Mouse (Mus musculus): ENCODE measurements around the gene Babam2.
A peak's percentile ranks its signal among the peaks of the same experiment; 100 is the strongest.
"Not testable (repeated sequence)": the region's sequence is repeated elsewhere in the genome, so short reads cannot be mapped to it uniquely, and the experiment has no call there.

The Babam2 gene

DNA sequence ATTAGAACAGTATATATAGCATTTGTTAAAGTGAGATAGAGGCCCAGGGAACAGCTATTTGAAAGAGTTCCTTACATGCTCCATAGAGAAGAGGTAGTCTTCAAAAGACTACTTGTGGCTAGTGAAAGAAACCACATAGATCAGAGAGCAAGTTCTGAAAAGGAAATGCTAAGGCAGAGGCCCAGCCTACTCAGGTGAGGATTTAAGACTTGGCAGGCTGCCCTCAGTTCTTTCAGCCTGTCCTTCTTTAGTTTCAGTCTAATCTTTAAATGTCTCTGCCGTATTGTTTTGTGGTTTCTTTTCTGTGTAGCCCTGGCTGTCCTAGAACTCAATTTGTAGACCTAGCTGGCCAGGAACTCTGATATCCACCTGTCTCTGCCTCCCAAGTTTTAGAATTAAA is 134.1 kb downstream of the Babam2 start:
- DNase-seq (ENCODE audit: low spot score), result no peak

DNA sequence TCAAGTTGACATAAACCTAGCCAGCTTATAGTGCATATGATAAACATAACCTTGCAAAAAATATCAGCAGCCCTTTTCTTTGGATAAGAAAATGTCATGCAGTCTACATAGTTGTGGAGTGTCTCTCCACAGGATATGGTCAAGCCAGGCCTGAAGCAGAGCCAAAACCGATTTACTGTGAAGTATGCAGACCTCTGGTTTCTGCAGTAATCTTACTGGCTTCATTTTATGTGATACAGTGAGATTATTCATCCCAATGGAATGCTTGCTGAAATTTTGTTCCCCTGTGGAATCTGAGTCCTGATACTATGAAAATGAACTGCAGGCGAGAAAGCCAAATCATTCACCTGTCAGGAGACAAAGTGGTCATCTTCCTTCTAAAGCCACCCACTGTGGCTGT is 138.2 kb downstream of the Babam2 start:
- DNase-seq (ENCODE audit: low spot score), result no peak

DNA sequence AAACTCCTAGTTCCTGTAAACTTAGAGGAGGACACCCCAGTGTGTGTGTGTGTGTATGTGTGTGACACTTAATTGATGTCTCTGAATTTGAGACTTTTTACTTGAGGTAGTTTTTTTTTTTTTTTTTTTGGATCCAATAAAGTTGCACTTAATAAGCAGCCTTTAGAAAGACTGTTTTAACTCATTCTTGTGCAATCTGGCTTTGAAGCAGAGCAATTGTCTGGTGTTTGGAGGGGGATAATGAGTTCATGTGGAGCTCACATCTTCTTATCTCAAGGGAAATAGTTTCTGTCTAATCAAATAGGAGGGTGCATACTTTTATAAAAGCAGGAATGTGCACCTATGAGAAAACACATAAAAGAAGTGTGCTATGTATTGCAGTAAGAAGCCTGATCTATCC is 142.5 kb downstream of the Babam2 start:
- DNase-seq (ENCODE audit: low spot score), result no peak

DNA sequence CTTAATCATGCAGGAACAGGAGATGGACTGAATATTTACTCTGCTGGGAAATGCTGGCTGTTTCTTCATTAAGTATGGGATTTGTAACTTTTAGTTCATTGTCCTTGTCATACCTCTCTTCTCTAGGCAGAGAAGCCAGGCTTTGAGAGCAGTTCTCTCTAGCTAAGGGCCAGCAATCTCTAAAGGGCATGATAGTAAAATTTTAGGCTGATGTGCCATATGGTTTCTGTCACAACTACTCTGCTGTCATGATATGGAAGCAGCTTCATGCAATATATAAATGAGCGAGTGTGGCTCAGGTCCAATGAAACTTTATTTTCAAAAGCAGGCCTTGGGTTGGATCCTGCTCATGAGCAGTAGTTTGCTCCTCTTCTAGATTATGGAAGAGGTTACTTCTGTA is 142.9 kb downstream of the Babam2 start:
- DNase-seq (ENCODE audit: low spot score), result no peak

DNA sequence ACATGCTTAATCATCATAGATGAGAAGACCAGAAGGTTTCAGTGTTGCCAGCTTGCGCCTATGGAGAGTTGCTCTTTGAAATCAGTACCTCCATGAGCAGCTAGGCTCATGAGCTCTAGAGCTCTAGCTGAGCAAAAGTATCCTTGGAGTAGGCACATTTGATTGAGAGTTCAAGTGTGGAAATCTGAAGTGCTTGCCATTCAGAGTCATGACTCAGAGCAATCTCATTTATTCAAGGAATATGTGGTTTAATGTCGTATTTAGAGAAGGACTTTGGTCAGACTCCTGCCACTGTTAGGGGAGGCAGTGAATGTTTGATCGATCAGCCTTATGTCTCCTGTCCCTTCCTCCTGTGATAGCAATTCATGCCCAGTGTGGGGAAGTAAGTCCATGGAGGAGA is 147.4 kb downstream of the Babam2 start:
- no peak for DNase-seq (ENCODE audit: low spot score)

DNA sequence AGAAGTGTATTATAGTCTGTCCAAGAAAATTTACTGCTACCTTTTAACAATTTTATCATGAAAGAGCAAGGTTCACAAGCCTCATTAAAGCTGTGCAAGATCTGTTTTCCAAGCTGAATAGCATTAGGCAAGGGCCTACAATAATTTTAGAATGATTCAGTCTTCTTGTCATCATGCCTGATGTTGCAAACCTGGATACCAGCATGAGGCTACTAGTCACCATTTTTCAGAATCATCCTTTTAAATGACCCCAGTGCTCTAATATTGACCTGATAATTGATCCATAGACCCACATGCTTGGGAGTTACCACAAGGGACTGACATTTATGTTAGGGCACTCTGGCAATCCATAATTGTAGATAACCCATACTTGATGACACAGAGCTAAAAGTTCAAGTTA is 149.5 kb downstream of the Babam2 start:
- DNase-seq (ENCODE audit: low spot score), result no peak

DNA sequence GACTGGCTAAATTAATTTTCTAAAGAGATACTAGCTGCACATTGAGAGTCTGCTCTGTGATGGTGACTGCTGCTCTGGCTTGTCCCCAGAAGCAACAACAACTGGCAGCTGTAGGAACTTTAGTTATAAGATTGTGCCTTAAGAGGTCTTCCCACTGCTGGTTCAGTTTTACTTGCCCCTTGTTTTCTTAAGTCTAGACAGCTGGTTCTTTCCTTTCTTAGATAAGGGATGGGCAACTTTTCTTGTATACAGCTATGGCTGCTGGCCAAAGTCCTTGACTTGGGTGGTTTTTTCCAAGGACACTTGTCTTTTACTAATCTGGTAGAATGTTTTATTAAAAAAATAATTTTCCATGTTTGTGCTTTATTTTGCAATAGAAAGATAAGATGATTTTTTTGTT is 151.5 kb downstream of the Babam2 start:
- no peak for DNase-seq (ENCODE audit: low spot score)

DNA sequence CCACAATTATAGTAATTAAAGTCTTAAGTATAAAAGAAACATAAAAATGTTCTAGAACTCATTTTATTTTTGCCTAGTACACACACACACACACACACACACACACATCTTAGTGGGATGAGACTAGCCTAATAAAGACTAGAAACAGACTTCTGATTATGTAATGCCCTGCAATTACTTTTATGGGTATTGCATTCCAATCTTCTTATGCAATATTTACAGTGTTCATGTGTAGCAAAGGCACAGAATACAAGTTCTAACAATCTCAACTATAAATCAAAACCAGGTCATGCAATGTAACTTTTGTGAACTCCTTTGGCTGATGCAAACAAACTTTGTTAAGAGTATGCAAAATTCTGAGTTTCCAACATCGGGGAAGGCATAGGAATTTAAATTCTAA is 155.3 kb downstream of the Babam2 start:
- no peak for DNase-seq (ENCODE audit: low spot score)

DNA sequence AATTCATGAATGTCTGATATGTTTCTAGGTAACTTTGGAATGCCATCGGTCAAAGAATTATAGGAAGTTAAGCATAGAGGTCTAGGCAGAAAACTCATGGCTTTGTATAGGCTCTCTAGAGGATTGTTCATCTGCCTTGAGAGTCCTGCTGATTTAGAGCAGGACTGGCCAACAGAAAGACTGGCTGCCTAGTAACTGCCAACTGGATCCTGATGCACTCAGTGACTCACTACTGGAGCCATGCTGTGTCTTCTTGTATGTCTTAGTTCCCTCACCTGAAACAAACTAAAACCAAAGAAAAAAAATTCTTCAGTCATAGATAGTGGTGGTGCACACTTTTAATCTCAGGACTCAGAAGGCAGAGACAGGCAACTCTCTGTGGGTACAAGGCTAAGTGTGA is 156.3 kb downstream of the Babam2 start:
- no peak for DNase-seq (ENCODE audit: low spot score)

DNA sequence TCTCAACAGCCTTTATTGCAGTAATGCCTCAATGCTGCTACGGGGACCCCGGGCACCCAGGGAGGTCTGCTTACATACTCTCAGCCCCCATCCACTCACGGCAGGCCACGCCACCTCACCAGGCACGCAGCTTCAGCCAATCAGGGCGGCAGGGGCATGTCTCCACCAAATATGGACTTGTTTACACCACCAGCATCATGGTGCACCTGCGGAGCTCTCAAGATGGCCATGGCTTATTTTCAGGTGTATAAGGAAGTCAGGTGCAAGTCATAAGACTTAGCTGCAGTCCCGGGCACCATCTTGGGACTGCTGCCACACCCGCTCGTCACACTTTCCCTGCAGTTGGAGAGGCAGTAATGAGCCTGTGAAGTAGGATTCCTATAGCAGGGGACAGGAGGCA is 161.4 kb downstream of the Babam2 start:
- DNase-seq (ENCODE audit: low spot score), result not testable (repeated sequence)

DNA sequence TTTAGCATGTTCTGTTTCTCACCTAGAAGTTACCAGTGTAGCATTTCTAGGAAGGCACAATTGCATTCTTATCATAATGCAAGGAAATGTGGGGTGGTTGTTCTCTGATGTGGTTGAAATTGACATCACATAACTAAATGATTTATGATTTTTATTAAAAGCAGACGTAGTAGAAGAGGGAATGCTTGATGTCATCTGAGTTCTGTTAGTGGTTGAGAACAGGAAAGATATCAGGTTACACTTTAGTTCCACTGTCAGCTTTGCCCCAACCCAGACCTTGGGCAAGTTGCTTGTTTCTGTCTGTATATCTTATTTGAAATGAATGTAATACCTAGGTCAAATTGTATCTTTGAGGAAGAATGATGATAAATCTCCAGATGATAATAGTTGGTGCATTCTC is 162.9 kb downstream of the Babam2 start:
- DNase-seq (ENCODE audit: low spot score), result no peak

DNA sequence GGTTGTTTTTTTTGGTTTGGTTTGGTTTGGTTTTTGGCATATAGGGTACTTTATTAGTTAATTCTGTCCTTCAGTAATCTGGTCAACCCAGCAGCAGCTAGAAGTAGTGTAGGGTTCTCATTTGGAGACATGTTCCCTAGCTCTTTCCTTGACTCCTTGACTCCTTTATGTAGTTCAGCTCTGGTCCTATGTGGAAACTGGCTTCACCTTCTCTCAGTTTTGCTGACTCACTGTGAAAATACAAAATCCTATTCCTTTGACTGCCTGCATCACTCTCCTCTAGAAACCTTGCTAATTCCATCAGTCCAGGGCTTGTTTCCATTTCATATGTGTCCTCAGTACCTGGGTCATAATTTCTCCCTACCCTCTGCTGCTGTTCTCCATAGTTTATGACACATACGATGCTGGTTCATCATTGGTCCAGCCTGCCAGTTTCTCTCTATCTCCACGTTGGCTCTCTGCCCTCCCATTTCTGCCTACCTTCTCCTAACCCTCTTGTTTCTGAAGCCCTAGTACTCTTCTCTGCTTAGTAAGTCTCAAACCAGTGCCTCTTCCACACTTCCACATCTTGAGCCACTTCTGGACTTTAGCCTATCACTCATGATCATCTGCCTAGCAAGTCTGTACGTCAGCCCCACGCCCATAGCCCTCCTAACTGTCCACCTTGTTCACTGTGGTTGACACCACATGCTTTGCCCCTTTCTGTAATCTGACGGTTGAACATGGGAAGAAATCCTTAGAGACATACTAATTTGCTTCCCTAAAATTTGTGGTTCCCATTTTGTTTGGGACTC is 163.5 kb downstream of the Babam2 start:
- peak; percentile 16 for DNase-seq (ENCODE audit: low spot score)

DNA sequence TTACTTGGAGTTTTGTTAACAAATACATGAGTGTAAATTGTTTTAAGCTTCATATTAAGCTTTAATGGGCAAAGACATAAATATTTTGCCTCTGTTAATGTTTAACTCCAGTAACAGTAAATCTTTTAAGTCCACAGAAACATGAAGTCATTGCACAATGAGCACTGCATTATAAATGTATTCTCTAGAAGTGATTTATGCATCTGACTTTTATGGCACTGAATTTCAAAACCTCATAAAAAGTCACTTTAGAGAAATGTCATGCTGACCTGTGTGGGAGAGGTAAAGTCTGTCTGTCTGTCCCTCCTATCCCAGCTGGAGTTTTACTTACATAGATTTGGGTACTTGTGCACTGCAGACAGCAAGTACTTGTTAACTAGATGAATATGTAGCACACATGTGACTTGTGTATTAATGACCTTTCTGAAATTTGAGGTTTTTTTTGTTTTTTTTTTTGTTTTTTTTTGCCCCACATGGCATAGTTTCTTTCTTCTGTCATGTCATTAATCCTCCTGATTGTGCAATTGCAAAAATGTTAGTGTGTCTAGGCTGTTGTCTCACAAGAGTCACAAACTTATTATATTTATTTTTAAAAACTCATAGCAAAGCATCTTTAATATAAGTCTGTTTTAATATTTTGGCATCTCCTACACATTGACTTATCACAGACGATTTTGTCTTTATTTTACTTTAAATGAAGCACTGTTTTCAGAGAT is 165.4 kb downstream of the Babam2 start:
- no peak for DNase-seq (ENCODE audit: low spot score)

DNA sequence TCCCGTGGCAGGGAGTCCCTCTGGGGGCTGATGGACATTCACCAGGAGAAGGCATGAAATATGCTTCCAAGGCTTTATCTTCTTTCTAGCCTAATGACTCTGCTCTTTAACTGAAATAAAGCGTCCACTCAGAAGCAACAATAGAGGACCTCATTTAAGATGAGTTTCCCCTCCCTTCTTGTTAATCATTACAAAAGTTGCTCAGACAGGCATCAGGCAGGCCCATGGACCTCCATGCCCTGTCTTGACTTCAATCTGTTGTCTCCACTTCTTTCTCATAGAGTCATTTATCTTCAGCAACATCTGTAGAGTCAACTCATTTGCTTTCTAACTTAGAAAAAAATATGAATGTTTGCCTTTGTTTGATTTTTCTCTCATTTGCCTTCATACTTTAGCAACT is 166.6 kb downstream of the Babam2 start:
- no peak for DNase-seq (ENCODE audit: low spot score)

DNA sequence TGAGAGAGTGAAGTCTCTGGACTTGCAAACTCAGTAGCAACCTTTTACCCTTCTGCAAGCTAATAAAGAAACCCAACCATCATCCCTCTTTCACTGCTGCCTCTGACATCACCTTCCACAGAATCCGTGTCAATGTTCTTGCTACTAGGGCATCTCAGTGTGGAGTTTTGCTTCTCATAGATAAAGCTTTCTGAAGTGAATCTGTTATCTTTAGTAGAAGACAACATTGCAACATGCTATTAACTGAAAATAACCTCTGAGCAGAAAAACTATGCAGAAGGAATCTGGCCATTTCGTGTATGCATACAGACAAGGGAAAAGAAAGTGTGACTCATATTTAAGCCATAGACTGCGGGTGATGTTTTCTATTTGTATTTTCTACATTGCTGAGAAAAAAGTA is 168.6 kb downstream of the Babam2 start:
- no peak for DNase-seq (ENCODE audit: low spot score)

DNA sequence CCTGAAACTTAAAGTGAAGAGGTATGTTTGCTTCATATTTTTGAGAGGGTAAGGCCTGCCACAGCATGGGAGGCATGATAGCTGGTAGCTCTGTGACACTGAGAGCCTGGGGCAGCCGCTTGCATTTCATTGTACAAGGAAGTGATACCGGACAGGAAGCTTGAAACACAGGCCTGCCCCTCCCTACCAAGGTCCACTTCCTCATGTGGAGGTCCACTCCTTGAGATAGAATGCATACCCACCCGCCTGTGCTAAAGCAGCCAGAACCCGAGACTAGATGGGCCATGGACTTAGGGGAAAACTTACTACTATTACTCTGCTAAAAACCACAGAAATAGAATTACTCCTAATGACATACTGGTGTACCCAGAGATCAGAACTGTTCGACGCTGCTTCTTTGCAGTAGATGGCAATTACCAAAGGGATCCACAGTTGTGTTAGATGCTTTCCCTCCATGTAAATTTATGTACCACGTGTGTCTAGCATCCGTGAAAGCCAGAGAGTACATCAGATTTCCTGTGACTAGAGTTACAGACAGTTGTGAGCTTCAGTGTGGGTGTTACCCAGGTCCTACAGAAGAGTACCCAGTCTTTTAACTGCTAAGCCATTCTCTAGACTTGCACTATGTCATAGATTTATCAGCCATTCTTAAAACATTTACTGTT is 173.5 kb downstream of the Babam2 start:
- no peak for DNase-seq (ENCODE audit: low spot score)

DNA sequence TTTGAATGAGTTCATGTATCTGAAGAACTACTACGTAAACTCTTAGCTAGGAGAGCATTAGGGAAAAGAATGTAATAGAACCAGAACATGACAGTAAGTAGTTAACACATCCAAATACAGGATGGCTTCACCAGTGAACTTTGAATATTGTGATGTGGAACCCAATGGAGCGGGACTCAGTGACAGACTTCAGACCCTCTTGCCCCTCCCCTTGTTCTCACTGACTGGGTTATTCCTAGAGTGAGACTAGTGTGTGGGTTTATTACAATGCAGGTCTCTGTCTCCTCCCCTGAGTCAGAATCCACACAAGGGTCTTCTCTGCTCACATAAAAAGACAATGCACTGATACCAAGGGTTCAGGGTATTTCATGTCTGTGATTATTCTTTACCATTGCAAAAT is 175.8 kb downstream of the Babam2 start:
- DNase-seq (ENCODE audit: low spot score), result no peak

DNA sequence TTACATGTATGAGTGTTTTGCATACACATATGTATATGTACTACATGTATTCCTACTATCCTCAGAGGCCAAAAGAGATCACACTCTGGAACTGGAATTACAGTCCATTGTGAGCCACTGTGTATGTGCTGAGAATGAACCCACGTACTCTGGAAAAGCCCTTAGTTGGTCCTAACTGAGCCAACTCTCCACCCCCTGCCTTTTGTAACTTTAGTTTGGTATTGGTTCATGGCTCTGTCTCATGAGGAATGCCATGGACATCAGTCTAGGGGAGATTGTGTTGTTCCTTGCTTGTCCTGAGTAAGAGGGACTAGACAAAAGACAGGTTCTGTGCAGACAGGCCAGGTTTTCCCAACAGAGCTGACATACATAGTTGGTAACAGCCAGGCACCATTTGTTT is 177.1 kb downstream of the Babam2 start:
- no peak for DNase-seq (ENCODE audit: low spot score)

DNA sequence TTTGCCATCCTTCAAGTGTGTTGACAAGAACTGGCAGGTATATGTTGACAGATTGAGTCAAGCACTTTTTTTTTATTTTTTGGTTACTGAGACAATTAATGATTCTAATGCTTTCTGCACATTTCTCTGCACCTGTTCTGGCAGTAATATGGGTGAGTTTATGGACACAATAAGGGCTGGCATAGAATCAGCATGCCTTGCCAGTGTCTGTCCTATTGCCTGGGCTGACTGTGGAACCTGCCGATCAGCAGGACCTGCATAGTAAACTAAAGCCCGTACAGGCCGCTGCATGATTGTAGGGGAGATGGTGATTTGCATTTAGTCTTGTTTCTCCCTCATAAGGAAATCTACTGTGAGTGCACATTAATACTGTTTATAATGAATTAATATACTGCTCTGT is 178.0 kb downstream of the Babam2 start:
- DNase-seq (ENCODE audit: low spot score), result no peak

DNA sequence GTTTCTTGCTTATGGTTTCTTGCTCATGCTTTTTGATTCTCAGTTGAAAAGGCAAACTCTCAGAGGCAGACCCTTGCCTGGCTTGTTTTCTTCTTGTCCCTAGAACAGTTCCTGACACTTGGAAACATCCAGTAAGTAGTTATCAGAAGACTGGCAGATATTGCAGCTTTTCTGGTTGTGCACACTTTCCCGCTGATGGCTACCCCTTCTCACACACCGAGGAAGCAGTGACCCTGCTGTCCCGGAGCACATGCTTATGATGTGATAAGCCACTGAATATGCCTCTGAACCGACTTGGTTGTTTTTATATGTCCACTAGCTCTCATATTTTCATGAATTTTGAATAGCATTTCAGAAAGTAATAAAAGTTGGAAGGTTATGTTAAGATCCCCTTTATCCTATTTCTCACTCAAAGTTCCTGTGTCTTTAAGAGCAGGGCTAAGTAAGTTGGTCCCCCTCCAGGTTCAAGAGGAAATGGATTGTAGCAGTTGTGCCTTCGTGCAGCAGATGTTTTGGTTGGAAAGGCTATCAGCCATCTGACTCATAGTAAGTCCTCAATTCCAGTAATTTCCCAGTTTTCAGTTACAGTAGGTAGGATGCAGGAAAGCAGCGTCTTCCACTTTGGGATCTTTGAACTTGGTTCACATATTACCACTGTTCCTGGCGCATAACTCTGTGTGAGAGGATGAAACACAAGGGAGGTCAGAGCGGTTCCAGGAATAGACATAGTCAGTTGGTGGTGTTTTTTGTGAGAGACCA is 178.9 kb downstream of the Babam2 start:
- DNase-seq (ENCODE audit: low spot score), result no peak

DNA sequence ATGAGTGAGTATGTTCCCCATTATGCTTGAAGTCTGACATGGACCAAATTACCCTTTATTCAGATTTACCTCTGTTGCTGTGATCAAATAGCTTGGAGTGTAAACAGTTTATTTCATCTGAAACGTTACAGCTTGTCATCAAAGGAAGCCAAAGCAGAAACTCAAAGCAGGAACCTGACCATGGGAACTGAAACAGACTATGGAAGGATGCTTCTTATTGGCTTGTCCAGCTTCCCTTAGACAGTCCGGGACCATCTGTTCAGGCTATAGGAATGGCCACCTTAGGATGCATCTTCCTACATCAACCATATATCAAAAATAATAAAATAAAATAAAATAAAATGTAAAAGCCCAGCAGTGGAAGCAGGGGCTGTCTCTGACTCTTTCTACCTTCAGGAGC is 183.0 kb downstream of the Babam2 start:
- no peak for DNase-seq (ENCODE audit: low spot score)

DNA sequence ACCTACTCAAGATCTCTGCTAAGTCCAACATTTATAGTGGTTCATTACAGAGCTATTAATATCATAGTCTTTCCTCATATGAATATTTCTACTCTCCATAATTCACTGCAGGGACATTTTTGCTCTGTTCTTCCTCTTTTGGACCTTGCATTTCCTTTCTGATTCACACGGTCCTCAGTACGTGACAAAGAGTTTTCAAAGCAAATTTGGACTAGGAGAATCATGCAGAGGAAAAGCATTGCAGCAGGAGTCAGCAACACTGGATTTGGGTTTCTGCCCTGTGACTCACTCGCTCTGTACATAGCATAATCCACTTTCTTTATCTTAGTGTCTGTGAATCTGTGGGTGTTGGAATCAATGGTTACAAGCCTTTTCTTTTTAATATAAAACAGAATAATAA is 184.8 kb downstream of the Babam2 start:
- DNase-seq (ENCODE audit: low spot score), result no peak

DNA sequence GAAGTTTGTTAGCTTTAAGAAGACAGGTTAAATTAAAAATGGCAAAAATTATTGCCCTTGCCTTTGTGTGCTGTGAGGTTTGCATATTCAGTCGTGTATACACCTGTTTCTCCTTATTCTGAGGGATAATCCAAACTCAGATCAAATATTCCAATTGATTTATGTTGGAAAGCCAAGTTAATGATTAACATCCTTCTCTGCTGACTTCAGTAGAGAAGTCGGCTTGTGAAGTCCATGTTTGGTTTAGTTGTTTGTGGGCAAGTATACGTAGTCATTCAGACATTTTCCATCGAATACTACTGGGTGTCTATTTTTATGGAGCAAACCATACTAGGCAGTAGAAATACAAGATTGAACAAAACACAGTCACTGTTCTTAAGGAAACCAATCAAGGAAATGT is 187.5 kb downstream of the Babam2 start:
- no peak for DNase-seq (ENCODE audit: low spot score)

All from MN1 (cell line).